Mouse (Mus musculus) forebrain, postnatal 0 days (tissue): Measurements from ENCODE around the gene Acacb. TPM values are rescaled to one million over a fixed set of nuclear protein-coding genes. Genes with fewer than 3 reads are reported as not detected.
A peak's percentile ranks its signal among the peaks of the same experiment; 100 is the strongest.

ENCODE experiments used
- ATAC-seq: fragments of 200-750 bp; cut with Nextera tagmentation; 2 replicates; pipeline ENCODE4 v1.8.0; 2017; ENCODE audit warnings: mild to moderate bottlenecking, moderate library complexity
- DNase-seq: peaks from one replicate; pipeline ENCODE4 v3.0.0-alpha.2; 2015
- H3K27ac ChIP-seq: fragments of 300-500 bp; sonication (generic); 2 replicates; pipeline ENCODE4 v1.5.1; 2014; ENCODE audit warnings: low read depth, mild to moderate bottlenecking, antibody characterized with exemption, low read length, moderate library complexity, mixed read lengths
- H3K27me3 ChIP-seq: fragments of 300-500 bp; sonication (generic); 2 replicates; pipeline ENCODE4 v1.6.1; 2014; ENCODE audit warnings: mild to moderate bottlenecking, low read length, mixed read lengths; ENCODE audit not compliant: insufficient read depth
- H3K36me3 ChIP-seq: fragments of 300-500 bp; sonication (generic); 2 replicates; pipeline ENCODE4 v1.6.1; 2014; ENCODE audit warnings: mild to moderate bottlenecking, moderate library complexity; ENCODE audit not compliant: insufficient read depth
- H3K4me1 ChIP-seq: fragments of 300-500 bp; sonication (generic); 2 replicates; pipeline ENCODE4 v1.6.1; 2014; ENCODE audit warnings: antibody characterized with exemption; ENCODE audit not compliant: insufficient read depth
- H3K4me2 ChIP-seq: fragments of 300-500 bp; sonication (generic); 2 replicates; pipeline ENCODE4 v1.6.1; 2014; ENCODE audit warnings: low read depth, mild to moderate bottlenecking, moderate library complexity
- H3K4me3 ChIP-seq: fragments of 300-500 bp; sonication (generic); 2 replicates; pipeline ENCODE4 v1.5.1; 2014; ENCODE audit warnings: low read depth, low read length, mixed read lengths
- H3K9ac ChIP-seq: fragments of 300-500 bp; sonication (generic); 2 replicates; pipeline ENCODE4 v1.6.1; 2014; ENCODE audit warnings: mild to moderate bottlenecking
- H3K9me3 ChIP-seq: fragments of 300-500 bp; sonication (generic); 2 replicates; pipeline ENCODE4 v1.6.1; 2016; ENCODE audit warnings: low read length
- CTCF ChIP-seq: sonication (generic); IDR thresholded peaks from 2 replicates; pipeline ENCODE4 v1.5.1; 2016; ENCODE audit warnings: antibody characterized with exemption, control low read depth, low read depth
- WGBS: fragments of 180-500 bp; shearing (Covaris S2); extraction: QIAGEN DNeasy Blood & Tissue Kit; methylation state at CpG from one replicate; pipeline ENCODE4 v1.1.7; 2014; 5-methylcytosine and 5-hydroxymethylcytosine counted together
- polyA plus RNA-seq: library from polyadenylated mRNA; unstranded; fragments of >200 nt; fragmentation: Nextera tagmentation; extraction: Ambion mirVana; gene quantifications from 2 replicates; pipeline ENCODE4 v1.2.1, GENCODE M21; 2015
- total RNA-seq: library from RNA; depleted of rRNA; stranded (reverse); fragments of >200 nt; gene quantifications from 2 replicates; pipeline ENCODE4 v1.2.3, GENCODE M21; 2014

Gene Acacb
- total and polyA plus RNA-seq, 2 experiments from 2014 or later: 4.0 to 4.3 TPM

DNA sequence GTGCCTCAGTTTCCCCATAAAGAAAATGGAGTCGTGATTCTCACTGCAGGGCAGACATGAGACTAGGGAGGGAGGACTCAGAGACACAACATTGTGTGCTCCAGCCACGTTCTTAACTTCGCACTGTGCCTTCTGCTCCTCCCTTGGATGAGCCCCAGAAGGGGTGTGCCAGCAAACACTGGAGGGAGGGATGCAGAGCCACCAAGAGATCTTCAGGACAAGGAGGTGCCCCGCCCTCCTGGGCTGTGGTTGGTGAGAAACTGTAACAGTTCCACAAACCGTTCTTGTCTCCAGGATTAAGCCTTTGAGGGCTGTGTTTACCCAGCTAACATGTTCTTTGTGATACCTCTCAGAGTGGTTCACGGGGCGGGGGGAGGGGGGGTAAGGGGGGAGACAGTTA, 122.3 kb downstream of the Acacb start:
- Histone ChIP-seq H3K4me2 (no peak overlapping the region), H3K27me3 (peaks cover 18% of the 10 kb centered on the region), H3K4me1 (peaks cover 4% of the 10 kb centered on the region; the same call in 1 of the 2 replicates), H3K9me3 (no peaks in the 10 kb centered on the region), H3K9ac (no peak overlapping the region), H3K4me3 (no peak overlapping the region), H3K27ac (no peak overlapping the region), H3K36me3 (no peaks in the 10 kb centered on the region)
- WGBS: 21% methylated on average over 6 of the region's 7 CpGs
- peak; percentile 79 for ATAC-seq
- TF ChIP-seq CTCF: no peak
- peak; percentile 49 for DNase-seq

DNA sequence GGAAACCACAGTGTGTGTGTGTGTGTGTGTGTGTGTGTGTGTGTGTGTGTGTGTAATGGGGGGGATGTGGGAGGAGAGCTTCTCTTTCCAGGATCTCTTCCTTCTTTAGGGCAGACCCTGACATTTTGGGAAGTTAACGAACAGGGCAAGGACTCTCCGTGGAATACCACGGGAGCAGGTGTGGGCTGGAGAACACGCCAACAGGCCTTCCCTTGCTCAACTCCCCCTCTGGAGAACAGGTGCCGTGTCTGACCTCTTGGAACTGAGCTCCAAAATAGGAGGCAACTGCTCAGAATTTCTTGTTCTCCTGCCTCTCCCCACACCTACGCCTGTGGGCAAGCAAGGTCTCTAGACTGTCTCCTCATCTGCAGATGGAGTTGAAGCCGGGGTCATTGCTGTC, 123.2 kb downstream of the Acacb start:
- no peak for TF ChIP-seq CTCF

DNA sequence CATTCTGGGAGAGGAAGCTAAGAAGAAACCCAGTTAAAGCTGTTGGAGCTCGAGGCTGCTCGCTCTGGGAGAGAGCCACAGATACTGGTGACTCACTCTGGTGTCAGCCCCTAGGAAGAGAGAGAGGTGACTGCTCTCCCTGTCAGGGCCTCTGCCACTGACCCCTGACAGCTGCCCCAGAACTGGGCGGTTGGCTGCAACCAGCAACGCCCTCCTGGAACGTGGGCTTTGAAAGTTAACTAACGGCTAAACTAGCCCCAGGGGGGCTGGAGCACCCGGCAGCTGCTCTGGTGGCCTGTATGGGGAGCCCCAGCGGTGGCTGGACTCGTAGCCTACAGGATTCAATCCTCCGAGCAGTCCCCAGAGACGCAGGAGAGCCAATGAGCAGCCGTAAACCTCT, 123.6 kb downstream of the Acacb start:
- no peak overlapping the region for H3K27ac ChIP-seq
- H3K9ac ChIP-seq: no peak overlapping the region
- peaks cover 4% of the 10 kb centered on the region; the same call in 1 of the 2 replicates for H3K4me1 ChIP-seq
- no peak overlapping the region for H3K4me2 ChIP-seq
- H3K4me3 ChIP-seq: no peak overlapping the region
- no peaks in the 10 kb centered on the region for H3K9me3 ChIP-seq
- H3K27me3 ChIP-seq: peaks cover 31% of the 10 kb centered on the region
- DNase-seq (no peak), ATAC-seq (no peak)
- TF ChIP-seq CTCF: no peak
- WGBS: 28% methylated on average over 12 of the region's 12 CpGs
- H3K36me3 ChIP-seq: no peaks in the 10 kb centered on the region

More for the DNA sequence above, 123.2 kb downstream of the Acacb start:
- Histone ChIP-seq H3K27ac (no peak overlapping the region), H3K4me2 (no peak overlapping the region), H3K27me3 (peaks cover 26% of the 10 kb centered on the region), H3K9me3 (no peaks in the 10 kb centered on the region), H3K4me1 (peaks cover 4% of the 10 kb centered on the region; the same call in 1 of the 2 replicates), H3K4me3 (no peak overlapping the region), H3K36me3 (no peaks in the 10 kb centered on the region), H3K9ac (no peak overlapping the region)
- 63% methylated on average over 7 of the region's 7 CpGs for WGBS
- DNase-seq: no peak
- ATAC-seq: no peak

DNA sequence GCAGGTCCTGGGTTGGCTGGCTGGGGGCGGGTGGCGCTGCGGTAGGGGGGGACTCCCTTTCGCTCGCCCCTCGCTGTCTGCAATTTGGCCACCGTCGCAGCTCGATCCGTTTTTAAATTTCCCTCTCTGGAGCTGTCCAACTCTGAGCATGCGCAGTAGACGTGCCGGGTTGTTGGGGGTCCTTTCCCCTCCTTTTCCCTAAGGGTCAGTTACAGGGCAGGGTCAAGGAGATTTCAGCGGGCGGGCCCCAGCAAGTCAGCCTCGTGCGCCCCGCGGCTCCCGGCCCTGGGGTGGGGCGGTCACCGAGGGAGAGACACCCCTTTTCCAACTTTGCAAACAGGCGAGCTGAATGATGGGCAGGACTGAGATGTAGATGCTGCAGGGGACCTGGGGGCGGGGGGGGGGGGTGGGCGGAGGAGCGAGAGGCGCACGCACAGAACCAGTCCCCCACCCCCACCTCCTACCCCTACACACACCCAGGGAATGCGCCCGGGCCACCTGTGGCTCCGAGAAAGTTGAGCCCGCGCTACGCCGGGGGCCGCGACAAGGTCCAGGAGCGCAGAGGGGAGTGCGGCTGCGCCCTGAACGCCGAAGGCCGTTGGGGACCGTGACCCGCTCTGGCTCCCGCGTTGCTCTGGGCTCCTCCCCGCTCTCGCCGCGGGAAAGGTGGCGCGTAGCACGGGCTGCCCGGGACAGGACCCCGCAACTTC, 127.5 kb downstream of the Acacb start, which contains the start of gene Foxn4:
Gene Foxn4 (minus strand): TSS at position 115 of the 710 bp plus-strand sequence.
- WGBS: 7% methylated on average over 47 of the region's 56 CpGs
- peak; percentile 20; the same call in 1 of the 2 replicates for ATAC-seq
- DNase-seq: peak; percentile 21

DNA sequence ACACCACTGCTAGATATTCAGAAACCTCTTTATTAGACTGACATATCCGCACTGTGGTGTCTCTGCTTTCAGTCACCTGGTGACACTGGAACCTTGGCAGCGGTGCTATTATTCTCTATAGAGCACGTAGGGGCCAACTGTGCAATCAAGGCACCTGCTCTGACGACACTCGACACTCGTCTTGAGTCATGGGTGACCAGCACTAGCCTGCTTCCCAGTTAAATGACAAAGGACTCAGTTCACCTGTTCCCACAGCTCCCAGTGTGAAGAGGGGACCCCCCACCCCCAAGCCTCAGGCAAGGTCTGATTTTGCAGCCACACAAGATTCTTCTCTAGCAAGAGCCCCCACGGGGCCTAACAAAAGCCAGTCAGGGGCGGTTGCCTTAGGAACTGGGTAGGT, 129.0 kb downstream of the Acacb start:
- no peak overlapping the region for H3K27ac ChIP-seq
- H3K4me2 ChIP-seq: no peak overlapping the region
- no peak overlapping the region for H3K9ac ChIP-seq
- DNase-seq (no peak), ATAC-seq (no peak)
- H3K4me3 ChIP-seq: no peak overlapping the region
- peaks cover 57% of the 10 kb centered on the region for H3K27me3 ChIP-seq
- WGBS: 11% methylated on average over 8 of the region's 8 CpGs
- H3K9me3 ChIP-seq: no peaks in the 10 kb centered on the region
- no peaks in the 10 kb centered on the region for H3K4me1 ChIP-seq
- TF ChIP-seq CTCF: no peak
- no peaks in the 10 kb centered on the region for H3K36me3 ChIP-seq

More for the DNA sequence above, 127.5 kb downstream of the Acacb start, which contains the start of gene Foxn4:
- Histone ChIP-seq H3K9me3 (no peaks in the 10 kb centered on the region), H3K27me3 (peaks cover 57% of the 10 kb centered on the region), H3K27ac (no peak within 1 kb of the TSS), H3K4me3 (peak within 1 kb of the TSS; percentile 35), H3K36me3 (no peaks in the 10 kb centered on the region), H3K9ac (no peak within 1 kb of the TSS), H3K4me2 (peak within 1 kb of the TSS; percentile 61), H3K4me1 (no peaks in the 10 kb centered on the region)
- TF ChIP-seq CTCF: no peak

DNA sequence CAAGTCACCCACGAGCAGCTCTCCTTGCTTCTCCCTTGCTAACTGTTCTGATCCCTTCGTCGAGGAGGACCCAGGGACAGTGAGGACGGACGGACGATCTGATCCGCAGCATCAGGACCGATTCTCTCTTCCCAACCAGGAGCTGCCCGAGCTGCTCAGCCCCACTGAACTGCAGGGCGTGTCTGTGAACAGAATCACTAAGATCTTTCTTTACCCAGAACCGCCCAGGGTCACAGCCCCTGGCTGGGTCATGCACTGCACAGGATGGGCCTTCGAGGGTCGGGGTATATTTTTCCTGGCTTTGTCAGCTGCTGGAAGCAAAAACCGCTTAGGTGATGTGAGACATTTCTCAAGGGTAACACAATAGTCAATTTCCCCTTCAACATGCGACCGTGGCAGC, 129.7 kb downstream of the Acacb start:
- no peak overlapping the region for H3K4me2 ChIP-seq
- H3K4me3 ChIP-seq: no peak overlapping the region
- ATAC-seq (no peak), DNase-seq (no peak)
- H3K9ac ChIP-seq: no peak overlapping the region
- H3K27me3 ChIP-seq: peaks cover 51% of the 10 kb centered on the region
- no peak for TF ChIP-seq CTCF
- H3K9me3 ChIP-seq: no peaks in the 10 kb centered on the region
- no peaks in the 10 kb centered on the region for H3K36me3 ChIP-seq
- 22% methylated on average over 16 of the region's 16 CpGs for WGBS
- H3K4me1 ChIP-seq: no peaks in the 10 kb centered on the region
- no peak overlapping the region for H3K27ac ChIP-seq

DNA sequence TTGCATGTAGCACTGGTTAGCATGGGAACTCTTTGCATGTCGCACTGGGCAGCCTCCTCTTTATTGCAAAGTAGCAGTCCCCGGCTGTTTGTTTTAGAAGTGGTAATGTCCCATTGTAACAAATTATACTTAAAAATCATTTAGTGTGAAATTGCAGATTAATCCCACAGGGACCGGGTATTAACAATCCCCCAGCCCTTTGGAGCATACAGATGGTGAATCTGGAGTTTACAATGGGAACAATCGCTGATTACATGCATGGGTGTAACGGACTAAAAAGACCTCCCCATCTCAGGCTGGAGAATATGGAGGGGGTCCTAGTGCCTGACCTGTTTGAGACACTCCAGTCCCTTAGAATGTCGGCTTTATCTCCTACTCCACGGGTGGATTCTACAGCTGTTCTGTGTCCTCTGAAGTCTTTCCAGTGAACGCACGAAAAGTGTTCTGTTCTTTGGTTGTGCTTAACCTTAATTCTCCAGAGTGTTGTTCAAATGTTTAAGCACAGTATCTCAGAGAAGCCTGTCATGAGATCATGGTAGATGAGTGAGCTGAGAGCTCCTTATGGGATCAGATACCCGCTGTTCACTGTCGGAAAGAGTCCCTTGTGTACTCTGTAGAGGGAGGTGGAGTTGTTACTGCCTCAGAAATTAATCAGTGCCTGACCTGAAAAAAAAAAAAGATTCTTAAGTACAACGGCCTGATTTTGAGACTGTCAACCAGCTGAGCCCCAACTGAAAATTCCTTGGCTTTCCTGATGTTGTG, 133.2 kb downstream of the Acacb start:
- no peak for TF ChIP-seq CTCF
- H3K4me2 ChIP-seq: peak overlapping the region; percentile 26
- H3K4me3 ChIP-seq: no peak overlapping the region
- H3K9ac ChIP-seq: no peak overlapping the region
- ATAC-seq: no peak
- no peaks in the 10 kb centered on the region for H3K36me3 ChIP-seq
- H3K27me3 ChIP-seq: peaks cover 30% of the 10 kb centered on the region
- 18% methylated on average over 12 of the region's 12 CpGs for whole genome bisulfite sequencing
- DNase-seq: peak; percentile 20
- H3K4me1 ChIP-seq: no peaks in the 10 kb centered on the region
- no peaks in the 10 kb centered on the region for H3K9me3 ChIP-seq
- no peak overlapping the region for H3K27ac ChIP-seq
